Mouse (Mus musculus): ENCODE measurements around the gene Cst9. TPM values are rescaled to one million over a fixed set of nuclear protein-coding genes. Genes with fewer than 3 reads are reported as not detected.

Cst9 gene
- not detected for total RNA-seq (2021)
- long read RNA-seq, experiment 1: 0 reads
- long read RNA-seq, experiment 2: 0 reads

GRCm38 (mm10) chr2:148834912-148835311 is at the start of gene Cst9:
Gene Cst9, plus strand, starts transcription at chr2:148835147.
- no peak for DNase-seq (ENCODE audit: low spot score)

GRCm38 (mm10) chr2:148789142-148789541 is 45.8 kb upstream of the Cst9 start, which contains the start of gene Cst12:
Gene Cst12, plus strand, starts transcription at chr2:148789361.
- DNase-seq (ENCODE audit: low spot score): no peak

GRCm38 (mm10) chr2:148798485-148798884 is 36.5 kb upstream of the Cst9 start, which contains the start of gene Cst8:
Gene Cst8, plus strand, starts transcription at chr2:148798785.
- DNase-seq (ENCODE audit: low spot score): no peak

GRCm38 (mm10) chr2:148801491-148801921 is 33.4 kb upstream of the Cst9 start:
- no peak for DNase-seq (ENCODE audit: low spot score)

GRCm38 (mm10) chr2:148806696-148807095 is 28.3 kb upstream of the Cst9 start:
- no peak for DNase-seq (ENCODE audit: low spot score)

GRCm38 (mm10) chr2:148819909-148820308 is 15.0 kb upstream of the Cst9 start, which contains the start of gene Cst13:
Gene Cst13, plus strand, starts transcription at chr2:148820081.
- no peak for DNase-seq (ENCODE audit: low spot score)

- no peak for DNase-seq (ENCODE audit: low spot score)
Measured at GRCm38 (mm10) chr2:148825986-148826385, 9.0 kb upstream of the Cst9 start.

- DNase-seq (ENCODE audit: low spot score): no peak
Measured at GRCm38 (mm10) chr2:148838075-148838777, 3.3 kb downstream of the Cst9 start.

- DNase-seq (ENCODE audit: low spot score): no peak
Measured at GRCm38 (mm10) chr2:148839224-148839623, 4.3 kb downstream of the Cst9 start.

- DNase-seq (ENCODE audit: low spot score): peak; percentile 87
Measured at GRCm38 (mm10) chr2:148851116-148851906, 16.4 kb downstream of the Cst9 start.

GRCm38 (mm10) chr2:148856630-148857400 is 21.9 kb downstream of the Cst9 start:
- no peak for DNase-seq (ENCODE audit: low spot score)

- no peak for DNase-seq (ENCODE audit: low spot score)
Measured at GRCm38 (mm10) chr2:148857506-148857905, 22.6 kb downstream of the Cst9 start.

GRCm38 (mm10) chr2:148860993-148861392 is 26.0 kb downstream of the Cst9 start:
- DNase-seq (ENCODE audit: low spot score): no peak

- DNase-seq (ENCODE audit: low spot score): peak; percentile 52
Measured at GRCm38 (mm10) chr2:148861693-148862092, 26.7 kb downstream of the Cst9 start.

GRCm38 (mm10) chr2:148864966-148865365 is 30.0 kb downstream of the Cst9 start, which contains the start of gene 9230104L09Rik:
Gene 9230104L09Rik, minus strand, starts transcription at chr2:148865038.
- DNase-seq (ENCODE audit: low spot score): peak; percentile 54

GRCm38 (mm10) chr2:148868959-148869358 is 34.0 kb downstream of the Cst9 start:
- no peak for DNase-seq (ENCODE audit: low spot score)

- DNase-seq (ENCODE audit: low spot score): no peak
Measured at GRCm38 (mm10) chr2:148870526-148870925, 35.6 kb downstream of the Cst9 start.

- DNase-seq (ENCODE audit: low spot score): no peak
Measured at GRCm38 (mm10) chr2:148872860-148873259, 37.9 kb downstream of the Cst9 start.

- DNase-seq (ENCODE audit: low spot score): no peak
Measured at GRCm38 (mm10) chr2:148874224-148874616, 39.3 kb downstream of the Cst9 start.

GRCm38 (mm10) chr2:148874617-148875334 is 39.8 kb downstream of the Cst9 start:
- DNase-seq (ENCODE audit: low spot score): no peak

- peak; percentile 98 for DNase-seq (ENCODE audit: low spot score)
Measured at GRCm38 (mm10) chr2:148875335-148875811, 40.4 kb downstream of the Cst9 start, which contains the start of gene Cst3. Gene Cst3, minus strand, starts transcription at chr2:148875692.

Measured in gastrocnemius, adult 18-20 months (tissue).